Mouse (Mus musculus) liver, embryonic 16.5 days (tissue): ENCODE data around the gene Scgb1b30. TPM values are rescaled to one million over a fixed set of nuclear protein-coding genes. Genes with fewer than 3 reads are reported as not detected.
"Not testable (repeated sequence)": the region's sequence is repeated elsewhere in the genome, so short reads cannot be mapped to it uniquely, and the experiment has no call there.

Source experiments
- ATAC-seq: fragments of 200-750 bp; cut with Nextera tagmentation; 2 replicates; pipeline ENCODE4 v1.8.0; 2017; ENCODE audit warnings: low read depth, mild to moderate bottlenecking, moderate number of reproducible peaks, moderate library complexity
- H3K27ac ChIP-seq: fragments of 300-500 bp; sonication (generic); 2 replicates; pipeline ENCODE4 v1.5.1; 2014; ENCODE audit warnings: mild to moderate bottlenecking, low read length
- H3K27me3 ChIP-seq: fragments of 300-500 bp; sonication (generic); 2 replicates; pipeline ENCODE4 v1.6.1; 2014; ENCODE audit warnings: low read depth, low read length, mixed read lengths; ENCODE audit not compliant: control insufficient read depth, insufficient read depth
- H3K36me3 ChIP-seq: fragments of 300-500 bp; sonication (generic); 2 replicates; pipeline ENCODE4 v1.6.1; 2014; ENCODE audit warnings: mild to moderate bottlenecking; ENCODE audit not compliant: control insufficient read depth, insufficient read depth
- H3K4me1 ChIP-seq: fragments of 300-500 bp; sonication (generic); 2 replicates; pipeline ENCODE4 v1.6.1; 2014; ENCODE audit warnings: low read depth, low read length, mixed read lengths; ENCODE audit not compliant: control insufficient read depth
- H3K4me2 ChIP-seq: fragments of 300-500 bp; sonication (generic); 2 replicates; pipeline ENCODE4 v1.6.1; 2014; ENCODE audit warnings: low read depth, low read length, mixed read lengths
- H3K4me3 ChIP-seq: fragments of 300-500 bp; sonication (generic); 2 replicates; pipeline ENCODE4 v1.5.1; 2014; ENCODE audit warnings: low read depth, mild to moderate bottlenecking, low read length
- H3K9ac ChIP-seq: fragments of 300-500 bp; sonication (generic); 2 replicates; pipeline ENCODE4 v1.6.1; 2014; ENCODE audit warnings: low read depth, low read length
- H3K9me3 ChIP-seq: fragments of 300-500 bp; sonication (generic); replicated peaks from 2 replicates; pipeline ENCODE4 v1.6.1; 2016; ENCODE audit warnings: low read length; ENCODE audit not compliant: control insufficient read depth
- WGBS: fragments of 180-500 bp; shearing (Covaris S2); extraction: QIAGEN DNeasy Blood & Tissue Kit; methylation state at CpG from one replicate; pipeline ENCODE4 v1.1.7; 2014; ENCODE audit not compliant: insufficient replicate concordance; 5-methylcytosine and 5-hydroxymethylcytosine counted together
- polyA plus RNA-seq: library from polyadenylated mRNA; unstranded; fragments of >200 nt; fragmentation: Nextera tagmentation; extraction: Ambion mirVana; gene quantifications from 2 replicates; pipeline ENCODE4 v1.2.1, GENCODE M21; 2015

The Scgb1b30 gene
- not detected in 2 replicates for polyA plus RNA-seq

- Histone ChIP-seq H3K4me1 (no peaks in the 10 kb centered on the region), H3K4me3 (no peak within 1 kb of the TSS), H3K4me2 (no peak within 1 kb of the TSS), H3K27ac (no peak within 1 kb of the TSS), H3K9ac (no peak within 1 kb of the TSS), H3K27me3 (no peaks in the 10 kb centered on the region), H3K9me3 (no peaks in the 10 kb centered on the region), H3K36me3 (no peaks in the 10 kb centered on the region)
- ATAC-seq = no peak
- 41% methylated on average over 3 of the region's 3 CpGs for WGBS
Measured at GRCm38 (mm10) chr7:34094911-34095481, at the start of gene Scgb1b30. Gene Scgb1b30, plus strand, starts transcription at chr7:34095431.

GRCm38 (mm10) chr7:34068132-34068531 lies 27.1 kb upstream of the Scgb1b30 start:
- not testable (repeated sequence) for H3K4me1 ChIP-seq, H3K9me3 ChIP-seq, H3K36me3 ChIP-seq, H3K27ac ChIP-seq, ATAC-seq, H3K4me3 ChIP-seq, H3K4me2 ChIP-seq, H3K27me3 ChIP-seq, H3K9ac ChIP-seq
- 59% methylated on average over 5 of the region's 5 CpGs for WGBS

- Histone ChIP-seq H3K9ac (no peak overlapping the region), H3K4me3 (no peak overlapping the region), H3K27me3 (no peaks in the 10 kb centered on the region), H3K36me3 (no peaks in the 10 kb centered on the region), H3K4me1 (no peaks in the 10 kb centered on the region), H3K4me2 (no peak overlapping the region), H3K27ac (no peak overlapping the region), H3K9me3 (no peaks in the 10 kb centered on the region)
- no peak for ATAC-seq
- 40% methylated on average over 2 of the region's 2 CpGs for WGBS
Measured at GRCm38 (mm10) chr7:34100002-34100401, 4.8 kb downstream of the Scgb1b30 start.

GRCm38 (mm10) chr7:34101276-34101675 lies 6.0 kb downstream of the Scgb1b30 start:
- Histone ChIP-seq H3K4me3 (no peak overlapping the region), H3K27ac (no peak overlapping the region), H3K9ac (no peak overlapping the region), H3K36me3 (no peaks in the 10 kb centered on the region), H3K27me3 (no peaks in the 10 kb centered on the region), H3K4me2 (no peak overlapping the region), H3K4me1 (no peaks in the 10 kb centered on the region), H3K9me3 (no peaks in the 10 kb centered on the region)
- no peak for ATAC-seq

GRCm38 (mm10) chr7:34109190-34109589 lies 14.0 kb downstream of the Scgb1b30 start:
- Histone ChIP-seq H3K27ac (no peak overlapping the region), H3K4me2 (no peak overlapping the region), H3K9ac (no peak overlapping the region), H3K36me3 (no peaks in the 10 kb centered on the region), H3K4me1 (no peaks in the 10 kb centered on the region), H3K9me3 (no peaks in the 10 kb centered on the region), H3K4me3 (no peak overlapping the region), H3K27me3 (no peaks in the 10 kb centered on the region)
- WGBS = 60% methylated on average over 5 of the region's 5 CpGs
- ATAC-seq = no peak

GRCm38 (mm10) chr7:34116601-34117000 lies 21.4 kb downstream of the Scgb1b30 start:
- Histone ChIP-seq H3K4me3 (no peak overlapping the region), H3K4me2 (no peak overlapping the region), H3K4me1 (no peaks in the 10 kb centered on the region), H3K9me3 (no peaks in the 10 kb centered on the region), H3K27ac (no peak overlapping the region), H3K36me3 (no peaks in the 10 kb centered on the region), H3K9ac (no peak overlapping the region), H3K27me3 (no peaks in the 10 kb centered on the region)
- 68% methylated on average over 3 of the region's 3 CpGs for WGBS
- no peak for ATAC-seq

GRCm38 (mm10) chr7:34120636-34121035 lies 25.4 kb downstream of the Scgb1b30 start:
- H3K4me3 ChIP-seq, H3K9ac ChIP-seq, H3K9me3 ChIP-seq, H3K4me2 ChIP-seq, ATAC-seq, H3K27me3 ChIP-seq, H3K36me3 ChIP-seq, H3K4me1 ChIP-seq, H3K27ac ChIP-seq: not testable (repeated sequence)
- 42% methylated on average over 1 of the region's 1 CpGs for WGBS

GRCm38 (mm10) chr7:34122987-34123720 lies 27.9 kb downstream of the Scgb1b30 start:
- no peaks in the 10 kb centered on the region for H3K4me1 ChIP-seq
- no peak overlapping the region for H3K4me3 ChIP-seq
- no peak overlapping the region for H3K4me2 ChIP-seq
- 61% methylated on average over 6 of the region's 6 CpGs for WGBS
- H3K9me3 ChIP-seq = no peaks in the 10 kb centered on the region
- ATAC-seq = no peak
- H3K36me3 ChIP-seq = no peaks in the 10 kb centered on the region
- no peak overlapping the region for H3K27ac ChIP-seq
- no peaks in the 10 kb centered on the region for H3K27me3 ChIP-seq
- H3K9ac ChIP-seq = no peak overlapping the region

- Histone ChIP-seq H3K4me1 (no peaks in the 10 kb centered on the region), H3K4me2 (no peak overlapping the region), H3K4me3 (no peak overlapping the region), H3K27me3 (no peaks in the 10 kb centered on the region), H3K36me3 (no peaks in the 10 kb centered on the region), H3K9ac (no peak overlapping the region), H3K9me3 (no peaks in the 10 kb centered on the region), H3K27ac (no peak overlapping the region)
- WGBS = 74% methylated on average over 9 of the region's 9 CpGs
- no peak for ATAC-seq
Measured at GRCm38 (mm10) chr7:34125346-34125745, 30.1 kb downstream of the Scgb1b30 start.
